Mouse (Mus musculus) myocyte (in vitro differentiated cells): ENCODE measurements around the gene Ccnt2. TPM values are rescaled to one million over a fixed set of nuclear protein-coding genes. Genes with fewer than 3 reads are reported as not detected.

Experiments
- H3K27me3 ChIP-seq: one replicate; pipeline ENCODE4 v1.6.1; 2011; ENCODE audit not compliant: control insufficient read depth, insufficient read depth, insufficient read length
- H3K36me3 ChIP-seq: one replicate; pipeline ENCODE4 v1.6.1; 2011; ENCODE audit not compliant: control insufficient read depth, insufficient read depth
- H3K4me2 ChIP-seq: one replicate; pipeline ENCODE4 v1.6.1; 2011; ENCODE audit warnings: low read depth, control low read depth
- H3K4me3 ChIP-seq: one replicate; pipeline ENCODE4 v1.5.1; 2011; ENCODE audit warnings: mild to moderate bottlenecking, control low read depth, moderate library complexity
- H3K79me2 ChIP-seq: one replicate; pipeline ENCODE4 v1.6.1; 2011; ENCODE audit not compliant: control insufficient read depth, insufficient read depth
- H3ac ChIP-seq: one replicate; pipeline ENCODE4 v1.6.1; 2011; ENCODE audit not compliant: control insufficient read depth, insufficient read length
- CEBPB ChIP-seq: IDR thresholded peaks from 2 replicates; pipeline ENCODE4 v1.6.1; 2011; ENCODE audit warnings: mild to moderate bottlenecking, moderate library complexity; ENCODE audit not compliant: poor library complexity, insufficient read depth, severe bottlenecking
- E2F4 ChIP-seq: IDR thresholded peaks from one replicate; pipeline ENCODE4 v1.6.1; 2011; ENCODE audit warnings: mild to moderate bottlenecking, control low read depth, moderate library complexity; ENCODE audit not compliant: insufficient read depth
- MAX ChIP-seq: IDR thresholded peaks from one replicate; pipeline ENCODE4 v1.6.1; 2011; ENCODE audit warnings: low read depth, mild to moderate bottlenecking, control low read depth
- MYOD1 ChIP-seq, 3 experiments: IDR thresholded peaks; one replicate each; pipeline ENCODE4 v1.6.1; 2011; ENCODE audit warnings: control low read depth in 2 of 3, low read depth in 2 of 3, mild to moderate bottlenecking in 2 of 3, moderate library complexity in 1 of 3; ENCODE audit not compliant: insufficient read length in 2 of 3, control insufficient read depth in 1 of 3
- MYOG ChIP-seq, 3 experiments: IDR thresholded peaks; one replicate each; pipeline ENCODE4 v1.6.1; 2011; ENCODE audit warnings: control low read depth in 2 of 3, low read depth in 2 of 3, mild to moderate bottlenecking in 2 of 3; ENCODE audit not compliant: insufficient read length in 2 of 3, control insufficient read depth in 1 of 3, insufficient read depth in 1 of 3
- POLR2A ChIP-seq: IDR thresholded peaks from one replicate; pipeline ENCODE4 v1.6.1; 2011; ENCODE audit warnings: low read depth, mild to moderate bottlenecking, control low read depth, moderate library complexity; ENCODE audit not compliant: insufficient read length
- POLR2AphosphoS2 ChIP-seq: IDR thresholded peaks from one replicate; pipeline ENCODE4 v1.6.1; 2011; ENCODE audit warnings: low read depth, control low read depth; ENCODE audit not compliant: insufficient read length
- REST ChIP-seq: IDR thresholded peaks from one replicate; pipeline ENCODE4 v1.6.1; 2011; ENCODE audit warnings: mild to moderate bottlenecking, control low read depth, moderate library complexity; ENCODE audit not compliant: insufficient read depth, insufficient read length
- SRF ChIP-seq: IDR thresholded peaks from one replicate; pipeline ENCODE4 v1.6.1; 2011; ENCODE audit warnings: low read depth; ENCODE audit not compliant: control insufficient read depth, insufficient read length
- TCF12 ChIP-seq: IDR thresholded peaks from one replicate; pipeline ENCODE4 v1.6.1; 2011; ENCODE audit warnings: mild to moderate bottlenecking, control low read depth; ENCODE audit not compliant: poor library complexity, insufficient read depth, severe bottlenecking
- TCF3 ChIP-seq: IDR thresholded peaks from one replicate; pipeline ENCODE4 v1.6.1; 2011; ENCODE audit warnings: low read depth, control low read depth; ENCODE audit not compliant: insufficient read length
- USF1 ChIP-seq: IDR thresholded peaks from one replicate; pipeline ENCODE4 v1.6.1; 2011; ENCODE audit warnings: low read depth, mild to moderate bottlenecking, control low read depth, moderate library complexity
- polyA plus RNA-seq: library from polyadenylated mRNA; unstranded; fragments of >200 nt; fragmentation: generic; extraction: Trizol; gene quantifications from one replicate; pipeline ENCODE4 v1.2.1, GENCODE M21; 2012; ENCODE audit warnings: missing spikeins

Ccnt2 gene
- polyA plus RNA-seq, 1 experiment = 9.0 TPM

DNA sequence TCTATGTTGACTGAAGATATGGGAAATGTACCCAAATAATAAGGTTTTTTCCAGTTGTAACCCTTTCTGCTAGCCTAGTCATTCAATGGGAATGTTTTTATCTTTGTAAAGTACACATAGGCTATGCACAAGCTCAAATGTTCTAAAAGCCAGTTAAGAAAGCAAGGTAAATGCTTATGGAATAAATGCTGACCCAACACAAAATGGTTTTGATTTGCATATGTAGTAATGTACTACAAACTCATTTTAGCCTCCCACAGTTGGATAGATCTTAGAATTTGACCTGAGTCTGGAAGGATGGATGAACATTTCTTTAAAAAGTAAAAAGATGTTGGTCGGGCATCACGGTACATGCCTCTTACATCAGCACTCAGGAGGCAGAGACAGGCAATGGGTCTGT lies 7.2 kb upstream of the Ccnt2 start:
- H3ac ChIP-seq = no peak overlapping the region
- no peaks in the 10 kb centered on the region for H3K79me2 ChIP-seq
- no peaks in the 10 kb centered on the region for H3K27me3 ChIP-seq
- no peak for TF ChIP-seq MYOG (IDR thresholded peaks at IDR 0.05; ENCODE audit: control insufficient read depth in 1 of 3, insufficient read depth in 1 of 3, insufficient read length in 2 of 3, low read depth in 2 of 3)
- no peak for TF ChIP-seq MAX
- TF ChIP-seq USF1 = no peak
- TF ChIP-seq POLR2AphosphoS2 = no peak
- no peak for TF ChIP-seq SRF
- no peak for TF ChIP-seq TCF12
- TF ChIP-seq POLR2A = no peak
- no peak for TF ChIP-seq REST
- TF ChIP-seq MYOD1 (IDR thresholded peaks at IDR 0.05; ENCODE audit: control insufficient read depth in 1 of 3, insufficient read length in 2 of 3, low read depth in 2 of 3) = no peak
- H3K4me2 ChIP-seq = no peak overlapping the region
- H3K36me3 ChIP-seq = no peaks in the 10 kb centered on the region
- H3K4me3 ChIP-seq = no peak overlapping the region

DNA sequence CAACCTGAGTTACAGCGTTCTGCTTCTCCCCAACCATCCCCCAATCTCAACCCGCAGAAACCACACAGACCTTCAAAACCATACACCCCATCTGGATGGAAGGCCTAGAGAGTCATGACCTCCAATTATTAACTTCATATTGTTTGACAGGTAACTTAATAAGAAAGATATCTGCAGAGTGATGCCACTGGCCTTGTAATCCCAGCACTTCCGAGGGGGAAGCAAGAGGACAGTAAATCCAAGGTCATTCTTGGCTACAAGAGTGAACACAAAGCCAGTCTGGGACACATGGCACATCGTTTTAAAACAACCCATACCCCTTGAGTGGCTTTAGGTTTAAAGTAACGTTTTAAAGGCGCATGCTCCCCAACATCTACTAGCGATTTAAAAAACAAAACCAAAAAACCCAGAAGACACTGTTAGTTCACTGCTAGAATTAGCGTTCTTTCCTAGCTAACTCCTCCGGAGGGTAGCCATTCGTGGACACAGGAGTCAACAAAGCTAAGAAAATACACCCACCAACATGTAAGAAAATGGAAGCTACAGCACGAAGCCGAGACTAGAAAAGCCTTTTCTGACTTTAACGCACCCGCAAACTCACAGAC lies 664 bp upstream of the Ccnt2 start:
- Histone ChIP-seq H3K4me2 (peak overlapping the region; percentile 82), H3K27me3 (no peaks in the 10 kb centered on the region), H3K4me3 (peak overlapping the region; percentile 95), H3ac (no peak overlapping the region), H3K79me2 (peaks cover 52% of the 10 kb centered on the region), H3K36me3 (no peaks in the 10 kb centered on the region)
- no peak for TF ChIP-seq E2F4
- no peak for TF ChIP-seq MYOD1 (IDR thresholded peaks at IDR 0.05; ENCODE audit: control insufficient read depth in 1 of 3, insufficient read length in 2 of 3, low read depth in 2 of 3)
- no peak for TF ChIP-seq REST
- TF ChIP-seq MYOG (IDR thresholded peaks at IDR 0.05; ENCODE audit: control insufficient read depth in 1 of 3, insufficient read depth in 1 of 3, insufficient read length in 2 of 3, low read depth in 2 of 3) = no peak
- TF ChIP-seq TCF12 = no peak
- TF ChIP-seq POLR2AphosphoS2 = no peak
- no peak for TF ChIP-seq TCF3
- TF ChIP-seq MAX = no peak
- no peak for TF ChIP-seq POLR2A
- no peak for TF ChIP-seq CEBPB
- no peak for TF ChIP-seq USF1
- no peak for TF ChIP-seq SRF

DNA sequence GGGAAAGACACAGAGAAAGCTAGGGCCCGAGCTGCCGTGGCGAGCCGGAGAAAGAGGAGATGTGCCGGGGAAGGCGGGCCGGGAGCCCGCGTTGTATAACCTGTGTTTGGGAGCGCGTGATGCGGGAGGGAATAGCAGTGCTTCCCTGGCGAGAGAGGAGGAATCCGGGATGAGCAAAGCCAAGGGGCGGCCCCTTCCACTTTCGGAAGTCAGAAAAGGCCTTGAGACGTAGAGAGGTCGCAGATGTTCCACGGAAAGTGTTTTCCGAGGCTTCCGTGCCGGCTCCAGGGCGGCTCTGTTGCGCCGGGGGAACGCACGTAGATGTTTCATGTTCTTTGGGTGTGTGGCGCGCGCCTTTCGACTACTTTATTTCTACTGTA lies 527 bp downstream of the Ccnt2 start:
- H3ac ChIP-seq = peak overlapping the region; percentile 89
- no peaks in the 10 kb centered on the region for H3K27me3 ChIP-seq
- peak overlapping the region; percentile 95 for H3K4me3 ChIP-seq
- H3K4me2 ChIP-seq = peak overlapping the region; percentile 90
- no peaks in the 10 kb centered on the region for H3K36me3 ChIP-seq
- H3K79me2 ChIP-seq = peaks cover 64% of the 10 kb centered on the region
- TF ChIP-seq REST = no peak
- TF ChIP-seq TCF3 = no peak
- TF ChIP-seq POLR2AphosphoS2 = no peak
- no peak for TF ChIP-seq MYOG (IDR thresholded peaks at IDR 0.05; ENCODE audit: control insufficient read depth in 1 of 3, insufficient read depth in 1 of 3, insufficient read length in 2 of 3, low read depth in 2 of 3)
- TF ChIP-seq MYOD1 (IDR thresholded peaks at IDR 0.05; ENCODE audit: control insufficient read depth in 1 of 3, insufficient read length in 2 of 3, low read depth in 2 of 3) = no peak
- TF ChIP-seq MAX = no peak
- no peak for TF ChIP-seq POLR2A
- TF ChIP-seq E2F4 = no peak
- no peak for TF ChIP-seq USF1
- TF ChIP-seq SRF = no peak
- TF ChIP-seq CEBPB = no peak
- TF ChIP-seq TCF12 = no peak

DNA sequence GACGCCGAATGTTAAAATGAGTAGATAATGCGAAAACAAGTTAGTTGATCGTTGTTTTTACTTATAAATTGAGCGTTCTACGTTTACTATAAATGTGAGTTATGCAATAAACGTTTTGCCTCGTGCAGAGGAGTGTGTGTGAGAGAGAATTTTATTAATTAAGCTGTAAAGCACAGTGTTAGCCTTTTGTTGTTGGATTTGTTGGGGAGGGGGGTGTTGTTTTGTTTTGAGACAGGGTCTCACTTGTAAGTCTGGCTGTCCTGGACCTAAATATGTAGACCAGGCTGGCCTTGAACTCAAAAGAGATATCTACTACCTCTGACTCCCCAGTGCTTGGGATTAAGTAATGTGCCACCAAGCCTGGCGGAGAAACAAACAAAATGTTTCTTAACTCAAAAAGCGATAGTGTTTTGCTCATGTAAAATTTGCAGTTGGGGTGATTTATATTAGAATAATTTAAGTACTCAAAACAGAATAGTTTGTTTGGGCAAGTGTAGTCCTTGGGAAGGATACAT lies 1.3 kb downstream of the Ccnt2 start:
- Histone ChIP-seq H3K4me3 (peak overlapping the region; percentile 95), H3K4me2 (peak overlapping the region; percentile 90), H3ac (peak overlapping the region; percentile 89), H3K27me3 (no peaks in the 10 kb centered on the region), H3K79me2 (peaks cover 72% of the 10 kb centered on the region), H3K36me3 (no peaks in the 10 kb centered on the region)
- TF ChIP-seq E2F4 = no peak
- TF ChIP-seq TCF3 = no peak
- no peak for TF ChIP-seq SRF
- no peak for TF ChIP-seq MYOG (IDR thresholded peaks at IDR 0.05; ENCODE audit: control insufficient read depth in 1 of 3, insufficient read depth in 1 of 3, insufficient read length in 2 of 3, low read depth in 2 of 3)
- no peak for TF ChIP-seq TCF12
- no peak for TF ChIP-seq CEBPB
